Mouse (Mus musculus): ENCODE measurements around the gene Gm43738. TPM values are rescaled to one million over a fixed set of nuclear protein-coding genes. Genes with fewer than 3 reads are reported as not detected.

The Gm43738 gene
- polyA plus RNA-seq, 1 experiment from 2014 or later, result not detected

Other genes starting within 250 kb of the Gm43738 start
- gene Msto1, start 187.1 kb downstream of the Gm43738 start, polyA plus RNA-seq (2014; fragmentation: Nextera tagmentation; extraction: Ambion mirVana), result 55.5 and 56.4 TPM in 2 replicates
- gene Ash1l, start 150.5 kb downstream of the Gm43738 start, polyA plus RNA-seq (2014; fragmentation: Nextera tagmentation; extraction: Ambion mirVana), result 12.3 and 13.8 TPM in 2 replicates
- gene Dap3, start 149.9 kb downstream of the Gm43738 start, polyA plus RNA-seq (2014; fragmentation: Nextera tagmentation; extraction: Ambion mirVana), result 165 and 168 TPM in 2 replicates
- 39.2 and 48.9 TPM in 2 replicates for gene Rusc1, start 7.8 kb downstream of the Gm43738 start, polyA plus RNA-seq (2014; fragmentation: Nextera tagmentation; extraction: Ambion mirVana)
- gene Fdps, start 860 bp upstream of the Gm43738 start, polyA plus RNA-seq (2014; fragmentation: Nextera tagmentation; extraction: Ambion mirVana), result 384 TPM in 2 replicates
- 1.5 and 2.4 TPM in 2 replicates for gene Pklr, start 35.0 kb upstream of the Gm43738 start, polyA plus RNA-seq (2014; fragmentation: Nextera tagmentation; extraction: Ambion mirVana)
- gene Hcn3, start 59.1 kb upstream of the Gm43738 start, polyA plus RNA-seq (2014; fragmentation: Nextera tagmentation; extraction: Ambion mirVana), result 5.2 and 7.5 TPM in 2 replicates
- gene Clk2, start 63.7 kb upstream of the Gm43738 start, polyA plus RNA-seq (2014; fragmentation: Nextera tagmentation; extraction: Ambion mirVana), result 26.5 and 32.3 TPM in 2 replicates
- 91.2 and 92.8 TPM in 2 replicates for gene Scamp3, start 76.4 kb upstream of the Gm43738 start, polyA plus RNA-seq (2014; fragmentation: Nextera tagmentation; extraction: Ambion mirVana)
- gene Fam189b, start 82.0 kb upstream of the Gm43738 start, polyA plus RNA-seq (2014; fragmentation: Nextera tagmentation; extraction: Ambion mirVana), result 32.5 and 36.9 TPM in 2 replicates
- 44.4 and 46.5 TPM in 2 replicates for gene Gba, start 101.8 kb upstream of the Gm43738 start, polyA plus RNA-seq (2014; fragmentation: Nextera tagmentation; extraction: Ambion mirVana)
- gene Thbs3, start 114.1 kb upstream of the Gm43738 start, polyA plus RNA-seq (2014; fragmentation: Nextera tagmentation; extraction: Ambion mirVana), result 26.3 and 26.6 TPM in 2 replicates
- 181 and 202 TPM in 2 replicates for gene Mtx1, start 126.0 kb upstream of the Gm43738 start, polyA plus RNA-seq (2014; fragmentation: Nextera tagmentation; extraction: Ambion mirVana)
- gene Muc1, start 128.0 kb upstream of the Gm43738 start, polyA plus RNA-seq (2014; fragmentation: Nextera tagmentation; extraction: Ambion mirVana), result 1.6 and 1.8 TPM in 2 replicates
- 237 and 255 TPM in 2 replicates for gene Krtcap2, start 144.9 kb upstream of the Gm43738 start, polyA plus RNA-seq (2014; fragmentation: Nextera tagmentation; extraction: Ambion mirVana)
- 11.6 and 12.8 TPM in 2 replicates for gene Trim46, start 145.2 kb upstream of the Gm43738 start, polyA plus RNA-seq (2014; fragmentation: Nextera tagmentation; extraction: Ambion mirVana)
- 86.1 and 88.5 TPM in 2 replicates for gene Dpm3, start 158.3 kb upstream of the Gm43738 start, polyA plus RNA-seq (2014; fragmentation: Nextera tagmentation; extraction: Ambion mirVana)
- gene Slc50a1, start 169.5 kb upstream of the Gm43738 start, polyA plus RNA-seq (2014; fragmentation: Nextera tagmentation; extraction: Ambion mirVana), result 33.8 and 37.6 TPM in 2 replicates
- gene Efna1, start 180.0 kb upstream of the Gm43738 start, polyA plus RNA-seq (2014; fragmentation: Nextera tagmentation; extraction: Ambion mirVana), result 13.7 and 15.9 TPM in 2 replicates
- gene Efna3, start 221.9 kb upstream of the Gm43738 start, polyA plus RNA-seq (2014; fragmentation: Nextera tagmentation; extraction: Ambion mirVana), result 32.7 and 36.5 TPM in 2 replicates
- 20.5 and 21.6 TPM in 2 replicates for gene Efna4, start 236.9 kb upstream of the Gm43738 start, polyA plus RNA-seq (2014; fragmentation: Nextera tagmentation; extraction: Ambion mirVana)
- 16.3 and 18.3 TPM in 2 replicates for gene Adam15, start 248.9 kb upstream of the Gm43738 start, polyA plus RNA-seq (2014; fragmentation: Nextera tagmentation; extraction: Ambion mirVana)

Data from neural tube, embryonic 11.5 days (tissue).